Mouse (Mus musculus): ENCODE results near the gene Prr23a3. TPM values are rescaled to one million over a fixed set of nuclear protein-coding genes. Genes with fewer than 3 reads are reported as not detected.

Prr23a3 gene
- polyA plus RNA-seq, 1 experiment from 2014 or later, result 0.08 TPM

GRCm38 (mm10) chr9:98901486-98901885, 36.9 kb downstream of the Prr23a3 start:
- no peaks in the 10 kb centered on the region for H3K4me1 ChIP-seq
- H3K9ac ChIP-seq, result no peak overlapping the region
- H3K27me3 ChIP-seq, result no peaks in the 10 kb centered on the region
- no peak for ATAC-seq (ENCODE audit: low FRiP score, low read depth)
- no peaks in the 10 kb centered on the region for H3K36me3 ChIP-seq
- H3K27ac ChIP-seq, result no peak overlapping the region
- H3K9me3 ChIP-seq, result peaks cover 14% of the 10 kb centered on the region
- no peak overlapping the region for H3K4me2 ChIP-seq (replicated peaks)
- no peak overlapping the region for H3K4me3 ChIP-seq
- WGBS, result 68% methylated on average over 1 of the region's 1 CpGs

GRCm38 (mm10) chr9:98902819-98903218, 38.3 kb downstream of the Prr23a3 start, which contains the start of gene 7420426K07Rik:
TSS of gene 7420426K07Rik (plus strand) at chr9:98903119.
- Histone ChIP-seq H3K27ac (no peak within 1 kb of the TSS), H3K4me1 (no peaks in the 10 kb centered on the region), H3K27me3 (no peaks in the 10 kb centered on the region), H3K36me3 (no peaks in the 10 kb centered on the region), H3K9ac (no peak within 1 kb of the TSS), H3K4me2 (replicated peaks) (no peak within 1 kb of the TSS), H3K4me3 (no peak within 1 kb of the TSS), H3K9me3 (peaks cover under 1% of the 10 kb centered on the region; the same call in 1 of the 2 replicates)
- no peak for ATAC-seq (ENCODE audit: low FRiP score, low read depth)
- WGBS, result 92% methylated on average over 2 of the region's 2 CpGs

Other genes starting within 250 kb of the Prr23a3 start
- not detected in 2 replicates for gene Prr23a1, start 22.3 kb upstream of the Prr23a3 start, polyA plus RNA-seq (2015; fragmentation: Nextera tagmentation; extraction: Ambion mirVana)
- not detected in 2 replicates for gene Prr23a2, start 8.3 kb upstream of the Prr23a3 start, polyA plus RNA-seq (2015; fragmentation: Nextera tagmentation; extraction: Ambion mirVana)
- not detected in 2 replicates for gene 7420426K07Rik, start 38.4 kb downstream of the Prr23a3 start, polyA plus RNA-seq (2015; fragmentation: Nextera tagmentation; extraction: Ambion mirVana)
- gene Foxl2, start 90.5 kb downstream of the Prr23a3 start, polyA plus RNA-seq (2015; fragmentation: Nextera tagmentation; extraction: Ambion mirVana), result not detected in 2 replicates
- gene Faim, start 121.6 kb downstream of the Prr23a3 start, polyA plus RNA-seq (2015; fragmentation: Nextera tagmentation; extraction: Ambion mirVana), result 44.2 and 44.4 TPM in 2 replicates
- 0.11 TPM in 1 of 2 replicates, not detected in the other for gene Gm1123, start 170.9 kb downstream of the Prr23a3 start, polyA plus RNA-seq (2015; fragmentation: Nextera tagmentation; extraction: Ambion mirVana)

All from limb, embryonic 13.5 days (tissue).